Mouse (Mus musculus) embryo, embryonic 11 days (tissue): ENCODE measurements around the gene Acot4.
"Not testable (repeated sequence)": the region's sequence is repeated elsewhere in the genome, so short reads cannot be mapped to it uniquely, and the experiment has no call there.

Experiments
- DNase-seq: peaks from one replicate; pipeline ENCODE4 v3.0.0-alpha.2; 2015

Acot4 gene

GRCm38 (mm10) chr12:84032854-84033253 is 5.3 kb upstream of the Acot4 start:
- no peak for DNase-seq

GRCm38 (mm10) chr12:84033302-84033701 is 4.9 kb upstream of the Acot4 start:
- DNase-seq: not testable (repeated sequence)

GRCm38 (mm10) chr12:84034108-84034507 is 4.1 kb upstream of the Acot4 start:
- DNase-seq: no peak

GRCm38 (mm10) chr12:84038691-84039111 is 522 bp downstream of the Acot4 start, which contains the start of gene Gm49366:
TSS of gene Gm49366 (plus strand) at chr12:84038935.
- peak; percentile 25 for DNase-seq

GRCm38 (mm10) chr12:84042248-84042647 is 4.1 kb downstream of the Acot4 start:
- no peak for DNase-seq

GRCm38 (mm10) chr12:84044045-84044444 is 5.9 kb downstream of the Acot4 start:
- DNase-seq: no peak

GRCm38 (mm10) chr12:84046906-84047305 is 8.7 kb downstream of the Acot4 start:
- no peak for DNase-seq

GRCm38 (mm10) chr12:84050744-84051143 is 12.6 kb downstream of the Acot4 start:
- DNase-seq: not testable (repeated sequence)

- DNase-seq: no peak
These were observed 13.8 kb downstream of the Acot4 start, which contains the start of gene Acot3 for GRCm38 (mm10) chr12:84051937-84052474. TSS of gene Acot3 (plus strand) at chr12:84052144.

- DNase-seq: no peak
These were observed 14.4 kb downstream of the Acot4 start for GRCm38 (mm10) chr12:84052609-84053008.

GRCm38 (mm10) chr12:84053173-84053572 is 15.0 kb downstream of the Acot4 start:
- no peak for DNase-seq

GRCm38 (mm10) chr12:84053679-84054391 is 15.7 kb downstream of the Acot4 start:
- DNase-seq: peak; percentile 61

GRCm38 (mm10) chr12:84060946-84061345 is 22.8 kb downstream of the Acot4 start:
- peak; percentile 34 for DNase-seq

- DNase-seq: no peak
These were observed 24.2 kb downstream of the Acot4 start for GRCm38 (mm10) chr12:84062336-84062735.

- DNase-seq: no peak
These were observed 25.0 kb downstream of the Acot4 start for GRCm38 (mm10) chr12:84063228-84063627.

- no peak for DNase-seq
These were observed 25.7 kb downstream of the Acot4 start for GRCm38 (mm10) chr12:84063833-84064232.

GRCm38 (mm10) chr12:84064621-84065020 is 26.4 kb downstream of the Acot4 start:
- DNase-seq: no peak

GRCm38 (mm10) chr12:84067752-84068151 is 29.6 kb downstream of the Acot4 start:
- DNase-seq: no peak

- DNase-seq: no peak
These were observed 30.1 kb downstream of the Acot4 start for GRCm38 (mm10) chr12:84068296-84068695.

- DNase-seq: no peak
These were observed 30.8 kb downstream of the Acot4 start, which contains the start of gene Acot5 for GRCm38 (mm10) chr12:84068986-84069385. TSS of gene Acot5 (plus strand) at chr12:84069325.

- DNase-seq: peak; percentile 24
These were observed 31.4 kb downstream of the Acot4 start for GRCm38 (mm10) chr12:84069582-84069981.

- no peak for DNase-seq
These were observed 33.5 kb downstream of the Acot4 start for GRCm38 (mm10) chr12:84071696-84072095.

- DNase-seq: no peak
These were observed 39.3 kb downstream of the Acot4 start for GRCm38 (mm10) chr12:84077371-84077990.

GRCm38 (mm10) chr12:84083842-84084241 is 45.7 kb downstream of the Acot4 start:
- no peak for DNase-seq
